Mouse (Mus musculus) cerebellum, adult 11 months (tissue): Measurements from ENCODE around the gene Klhl28.

ENCODE experiments used
- DNase-seq: peaks from one replicate; pipeline ENCODE4 v3.0.0; 2022

Gene Klhl28

DNA sequence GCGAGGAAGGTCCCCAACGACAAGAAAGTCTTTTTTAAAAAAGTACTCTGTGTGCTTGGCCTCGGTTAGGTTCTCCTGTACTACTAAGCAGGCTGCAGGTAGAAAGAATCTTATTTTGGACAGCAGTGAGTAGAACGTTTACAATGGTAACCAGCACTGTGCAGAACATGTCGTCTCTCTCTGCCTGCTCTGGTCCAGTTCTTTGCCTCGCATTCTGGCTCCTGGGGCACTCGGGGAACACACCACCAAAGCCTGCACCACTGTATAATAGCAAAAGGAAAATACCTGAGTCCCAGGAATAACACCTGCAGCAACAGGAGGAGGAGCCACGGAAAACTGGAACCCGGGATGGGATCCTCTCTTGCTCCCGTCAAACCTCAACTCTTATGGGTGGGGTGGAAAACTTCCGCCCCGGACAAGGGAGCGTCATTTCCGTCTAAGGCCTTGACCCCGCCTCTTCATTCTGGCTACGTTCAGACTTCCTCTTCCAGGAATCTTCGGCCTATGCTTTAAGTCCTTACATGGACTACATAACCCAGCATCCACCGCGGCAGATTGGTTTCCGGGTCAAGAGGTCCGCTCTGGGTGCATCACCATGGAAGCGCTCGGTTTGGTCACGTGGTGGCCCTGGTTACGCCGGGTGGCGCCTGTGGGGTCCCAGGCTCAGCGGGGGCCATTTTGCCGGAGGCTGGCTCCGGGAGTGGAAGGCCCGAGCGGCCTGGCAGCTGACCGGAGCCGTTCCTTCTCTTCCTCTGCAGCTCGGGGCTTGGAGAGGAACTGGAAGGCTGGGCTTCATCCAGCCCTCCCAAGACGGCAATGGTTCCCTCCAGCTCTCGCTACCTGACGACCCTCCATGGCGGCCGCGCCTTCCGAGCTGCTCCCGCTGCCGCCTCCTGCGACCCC lies at the start of gene Klhl28, which contains the start of gene Togaram1:
Gene Klhl28 (minus strand): TSS at position 411 of the 903 bp plus-strand sequence.
Gene Togaram1 (plus strand): TSS at position 681 of the 903 bp plus-strand sequence.
- DNase-seq: peak; percentile 97

DNA sequence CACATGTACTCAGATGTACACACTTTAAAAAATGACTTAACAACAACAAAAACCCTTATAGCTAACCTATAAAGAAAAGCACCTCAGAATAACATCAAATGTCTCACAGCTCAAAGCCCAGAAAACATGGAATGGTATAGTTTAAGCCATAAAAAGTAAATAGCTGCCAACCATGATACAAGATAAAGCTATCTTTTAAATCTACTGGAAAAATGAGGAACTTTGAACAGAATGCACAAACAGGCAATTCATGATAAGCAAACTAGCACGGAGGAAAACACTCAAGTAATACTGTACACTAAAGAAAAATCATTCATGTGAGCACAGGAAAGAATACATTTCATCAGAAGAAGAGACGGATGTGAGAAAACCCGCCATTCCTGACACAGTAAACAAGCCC lies 42.4 kb upstream of the Klhl28 start:
- DNase-seq: no peak

DNA sequence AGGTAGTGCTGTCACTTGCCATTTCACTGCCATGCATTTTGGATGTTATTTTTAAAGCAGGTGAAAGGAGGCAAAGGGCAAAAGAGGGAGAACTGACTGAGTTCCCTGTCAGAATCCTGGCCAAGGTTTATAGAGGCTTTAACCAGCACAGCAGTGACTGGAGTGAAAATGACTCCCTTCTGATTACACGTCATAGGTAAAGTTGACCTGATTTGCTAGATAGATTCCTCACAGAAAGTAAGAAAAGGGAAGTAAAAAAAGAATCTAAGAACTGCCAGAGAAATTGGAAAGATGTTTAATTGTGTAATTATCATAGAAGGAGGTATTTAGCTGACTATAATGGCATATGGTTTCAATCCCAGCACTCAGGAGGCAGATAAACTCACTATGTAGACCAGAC lies 12.2 kb upstream of the Klhl28 start:
- no peak for DNase-seq

DNA sequence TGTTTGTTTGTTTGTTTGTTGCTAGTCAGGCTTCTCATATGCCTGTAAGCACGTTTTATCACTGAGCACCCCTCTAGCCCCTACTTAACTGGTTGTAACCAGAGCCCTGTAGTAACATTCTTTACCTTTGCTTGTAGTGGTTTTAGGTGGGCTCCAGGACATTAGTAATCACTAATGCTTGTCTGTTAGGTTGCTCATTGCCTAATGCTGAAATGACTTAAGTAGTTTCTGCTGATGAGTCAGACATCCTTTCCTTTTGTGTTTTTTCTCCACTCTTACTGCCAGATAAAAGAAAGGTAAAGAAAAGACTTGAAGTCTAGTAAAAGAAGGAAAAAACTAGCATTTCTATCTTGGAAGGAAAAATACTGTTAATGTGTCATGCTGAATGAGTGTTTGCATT lies 10.9 kb upstream of the Klhl28 start:
- DNase-seq: no peak

DNA sequence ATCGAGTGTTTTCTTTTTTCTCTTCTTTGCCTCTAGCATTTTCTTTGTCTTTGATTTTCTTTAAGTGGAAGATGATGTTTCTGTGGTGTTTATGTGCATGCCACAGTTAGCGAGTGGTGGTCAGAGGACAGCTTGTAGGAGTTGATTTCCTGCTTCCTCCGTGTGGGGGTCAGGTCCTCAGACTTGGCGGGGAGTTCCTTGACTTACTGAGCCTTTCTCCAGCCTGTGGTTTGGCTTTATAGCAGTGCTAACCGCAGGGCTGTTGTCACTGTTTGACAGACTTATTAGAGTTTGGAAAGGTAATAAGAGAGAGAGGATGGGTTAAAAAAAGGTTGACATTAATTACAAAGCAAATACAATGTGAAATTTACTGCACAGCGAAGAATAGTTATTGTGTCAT lies 10.2 kb upstream of the Klhl28 start:
- DNase-seq: no peak

DNA sequence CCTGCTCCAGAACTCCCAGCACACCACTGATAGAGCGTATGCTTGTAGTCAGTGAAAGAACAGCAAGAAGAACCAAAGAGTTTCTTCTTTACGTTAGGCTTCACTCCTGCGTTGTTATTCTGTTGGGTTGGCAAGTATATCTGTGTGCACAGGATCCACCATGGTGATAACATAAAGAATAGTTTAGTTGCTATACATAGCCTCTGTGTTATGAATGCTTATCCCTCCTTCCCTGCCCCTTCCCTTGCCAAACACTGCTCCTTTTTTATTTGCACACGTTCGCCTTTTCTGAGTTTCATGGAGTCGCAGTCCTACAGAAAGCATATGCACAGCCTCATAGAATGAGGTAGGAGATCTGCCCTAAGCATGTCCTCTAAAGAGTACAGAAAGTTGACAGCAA lies 6.7 kb upstream of the Klhl28 start:
- DNase-seq: no peak

DNA sequence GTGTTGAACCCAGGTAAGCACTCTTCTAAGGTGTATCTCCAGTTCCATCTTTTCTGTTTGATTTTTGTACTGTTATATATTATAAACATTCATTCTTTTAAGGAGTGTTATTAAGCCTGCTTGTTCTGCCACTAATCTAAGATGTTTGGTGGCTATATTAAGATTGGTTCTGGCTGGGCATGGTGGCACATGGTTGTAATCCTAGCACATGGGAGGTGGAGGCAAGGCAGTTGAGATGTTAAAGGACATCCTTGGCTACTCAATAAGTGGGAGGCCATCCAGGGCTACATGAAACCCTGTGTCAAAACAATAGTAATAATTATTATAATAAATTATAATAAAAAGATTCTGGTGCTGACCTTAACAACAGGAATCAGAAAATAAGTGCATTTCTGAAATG lies 6.1 kb upstream of the Klhl28 start:
- no peak for DNase-seq

DNA sequence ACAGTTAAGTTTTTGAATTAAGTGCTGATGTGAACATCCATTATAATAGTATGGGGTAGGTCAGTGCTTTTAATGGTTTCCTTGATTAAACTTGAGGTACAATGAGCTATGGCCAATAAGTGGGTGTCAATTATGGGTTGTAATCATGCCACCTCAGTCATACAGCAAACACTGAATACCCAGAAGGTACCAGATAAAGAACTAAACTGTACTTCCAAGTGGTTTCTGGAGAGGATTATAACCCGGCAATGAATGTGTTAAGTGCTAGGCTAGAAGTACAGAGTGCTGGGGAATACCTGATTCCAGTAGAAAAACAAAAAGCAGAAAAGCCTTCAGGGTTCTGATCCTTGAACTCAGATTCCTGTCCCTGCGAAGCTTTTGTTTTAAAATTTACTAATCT lies 2.7 kb upstream of the Klhl28 start:
- no peak for DNase-seq

DNA sequence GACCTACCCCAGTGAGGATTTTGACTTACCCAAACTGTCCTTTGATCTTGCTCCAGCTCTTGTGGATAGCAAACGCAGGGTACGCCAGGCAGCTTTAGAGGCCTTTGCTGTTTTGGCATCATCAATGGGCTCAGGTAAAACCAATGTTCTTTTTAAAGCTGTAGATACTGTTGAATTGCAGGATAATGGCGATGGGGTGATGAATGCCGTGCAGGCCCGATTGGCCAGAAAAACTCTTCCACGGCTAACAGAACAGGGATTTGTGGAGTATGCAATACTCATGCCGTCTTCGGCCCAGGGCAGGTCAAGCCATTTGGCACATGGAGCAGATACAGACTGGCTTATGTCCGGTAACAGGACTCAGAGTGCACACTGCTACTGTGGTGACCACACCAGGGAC lies 2.1 kb upstream of the Klhl28 start:
- DNase-seq: no peak

DNA sequence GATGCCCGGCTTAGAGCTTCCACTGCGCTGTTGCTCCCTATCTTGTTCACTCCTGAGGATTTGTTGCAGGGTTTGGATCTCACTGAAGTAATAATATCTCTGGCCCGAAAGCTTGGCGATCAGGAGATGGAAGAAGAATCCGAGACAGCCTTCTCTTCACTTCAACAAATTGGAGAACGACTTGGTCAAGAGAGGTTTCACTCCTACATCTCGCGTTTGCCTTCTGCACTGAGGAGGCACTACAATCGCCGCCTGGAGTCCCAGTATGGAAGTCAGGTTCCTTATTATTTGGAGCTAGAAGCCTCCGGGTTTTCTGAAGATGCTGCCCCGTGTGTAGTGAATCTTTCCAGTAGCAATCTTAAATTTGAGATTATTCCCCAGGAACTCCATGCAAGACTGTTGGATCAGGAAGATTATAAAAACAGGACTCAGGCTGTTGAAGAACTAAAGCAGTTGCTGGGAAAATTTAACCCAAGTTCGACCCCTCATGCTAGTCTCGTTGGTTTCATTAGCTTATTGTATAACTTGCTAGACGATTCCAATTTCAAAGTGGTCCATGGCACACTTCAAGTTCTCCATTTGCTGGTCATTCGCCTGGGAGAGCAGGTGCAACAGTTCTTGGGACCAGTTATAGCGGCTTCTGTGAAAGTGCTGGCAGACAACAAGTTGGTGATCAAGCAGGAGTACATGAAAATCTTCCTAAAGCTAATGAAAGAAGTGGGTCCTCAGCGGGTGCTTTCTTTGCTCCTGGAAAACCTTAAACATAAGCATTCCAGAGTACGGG lies 1.5 kb upstream of the Klhl28 start:
- no peak for DNase-seq

DNA sequence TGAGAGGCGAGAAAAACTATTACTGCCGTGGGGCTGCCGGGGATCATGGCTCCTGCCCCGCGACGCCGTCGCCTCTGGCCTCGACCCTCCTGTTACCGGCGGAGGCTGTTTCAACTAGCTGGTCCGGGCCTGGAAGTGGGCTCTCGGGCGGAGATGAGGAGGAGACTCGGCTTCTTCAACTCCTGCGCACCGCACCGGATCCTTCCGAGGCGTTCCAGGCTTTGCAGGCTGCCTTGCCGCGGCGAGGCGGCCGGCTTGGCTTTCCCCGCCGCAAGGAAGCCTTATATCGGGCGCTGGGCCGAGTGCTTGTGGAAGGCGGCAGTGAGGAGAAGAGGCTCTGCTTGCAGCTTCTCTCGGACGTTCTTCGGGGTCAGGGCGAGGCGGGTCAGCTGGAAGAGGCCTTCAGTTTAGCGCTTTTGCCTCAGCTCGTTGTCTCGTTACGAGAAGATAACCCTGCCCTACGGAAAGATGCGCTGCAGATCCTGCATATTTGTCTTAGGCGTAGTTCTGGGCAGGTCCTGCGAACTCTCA lies 832 bp upstream of the Klhl28 start:
- peak; percentile 54 for DNase-seq

DNA sequence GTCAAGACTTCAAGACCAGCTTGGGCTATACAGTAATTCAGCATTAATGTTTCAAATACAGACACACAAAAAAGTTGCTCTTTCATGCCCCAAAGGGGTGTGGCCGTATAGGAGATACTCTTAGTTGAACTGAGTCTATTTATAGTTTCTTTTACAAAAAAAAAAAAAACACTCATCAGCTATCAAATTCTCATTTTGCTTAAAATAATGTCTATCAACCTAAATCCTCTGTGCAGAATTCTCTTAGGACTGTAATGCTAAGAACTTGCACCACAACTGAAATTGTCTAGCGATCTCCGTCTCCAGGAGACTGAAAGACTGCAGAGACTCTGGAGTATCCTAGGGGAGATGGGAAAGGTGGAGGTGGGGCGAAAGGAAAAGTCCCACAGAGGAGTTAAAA lies 774 bp downstream of the Klhl28 start:
- no peak for DNase-seq

DNA sequence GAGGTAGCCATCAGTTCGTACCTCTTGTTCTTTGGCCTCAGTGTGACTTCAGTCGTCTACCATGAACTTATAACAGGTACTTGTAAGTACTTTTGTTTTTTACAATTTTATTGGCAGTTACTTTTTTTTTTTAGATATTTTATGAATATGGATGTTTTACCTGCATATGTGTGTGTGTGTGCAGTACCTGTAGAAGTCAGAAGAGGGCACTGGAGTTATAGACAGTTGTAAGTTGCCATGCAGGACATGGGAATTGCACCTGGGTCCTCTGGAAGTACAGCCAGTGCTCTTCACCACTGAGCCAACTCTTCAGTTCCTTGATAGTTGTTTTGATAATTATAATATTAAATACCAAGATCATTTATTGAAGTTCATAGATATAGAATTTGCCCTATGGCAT lies 27.8 kb downstream of the Klhl28 start:
- DNase-seq: no peak

DNA sequence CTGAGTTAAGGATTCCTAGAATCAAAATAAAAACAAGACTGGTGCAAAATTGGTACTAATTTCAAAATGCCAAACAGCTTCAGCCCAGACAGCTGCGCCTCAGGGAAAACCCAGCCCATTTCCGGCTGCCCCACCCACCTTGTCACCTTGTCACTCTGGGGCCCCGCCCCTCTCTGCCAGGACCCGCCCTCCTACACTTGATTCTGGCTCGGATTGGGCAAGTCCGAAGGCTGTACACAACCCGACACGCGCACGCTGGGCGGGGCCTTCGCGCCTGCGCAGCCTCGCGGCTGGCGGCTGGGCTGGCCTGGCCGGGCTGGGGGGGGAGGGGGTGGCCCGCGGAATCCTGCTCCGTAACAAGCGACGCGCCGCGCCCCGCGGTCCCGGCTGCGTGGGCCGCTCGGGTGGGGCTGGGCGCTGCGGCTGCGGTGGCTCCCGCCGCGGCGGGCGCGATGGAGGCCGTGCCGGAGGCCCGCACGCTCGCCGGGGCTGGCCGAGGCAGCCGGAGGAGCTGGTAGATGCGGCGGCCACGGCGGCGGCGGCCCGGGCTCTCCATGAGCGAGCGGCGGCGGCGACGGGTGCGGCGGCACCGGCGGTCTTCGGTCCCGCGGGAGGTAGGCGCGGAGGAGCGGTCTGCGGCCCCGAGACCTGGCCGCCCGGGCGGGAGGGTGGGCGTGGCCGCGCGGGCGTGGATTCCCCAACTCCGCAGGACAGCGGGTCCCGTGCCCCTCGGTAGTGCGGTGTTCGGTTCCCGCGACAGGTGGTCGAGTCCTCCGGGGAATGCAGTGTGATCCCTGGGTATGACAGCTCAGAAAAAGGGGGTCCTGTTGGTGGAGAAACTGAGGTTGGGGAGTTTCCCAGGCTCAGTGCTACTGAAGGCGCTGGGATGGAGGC lies 47.5 kb downstream of the Klhl28 start, which contains the start of gene Gm527:
Gene Gm527 (plus strand): TSS at position 329 of the 894 bp plus-strand sequence.
- DNase-seq: peak; percentile 94

DNA sequence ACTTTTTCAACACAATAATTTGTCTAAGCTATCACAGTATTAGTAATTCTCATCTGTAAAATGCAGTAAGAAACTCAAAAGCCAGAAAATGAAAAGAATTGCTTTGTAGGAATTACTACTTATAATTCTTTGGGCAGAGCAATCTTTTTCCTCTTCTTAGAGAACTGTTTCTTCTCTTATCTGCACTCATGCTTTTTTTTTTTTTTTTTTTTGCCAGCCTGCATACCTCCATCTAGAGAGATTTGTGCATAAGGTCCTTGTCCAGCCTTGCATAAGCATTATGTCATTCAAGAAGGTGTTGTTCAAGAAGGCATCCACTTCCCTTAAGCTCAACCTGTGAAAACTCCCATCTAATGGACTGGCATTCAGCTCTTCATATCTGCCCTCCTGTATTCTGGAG lies 48.6 kb downstream of the Klhl28 start:
- no peak for DNase-seq

DNA sequence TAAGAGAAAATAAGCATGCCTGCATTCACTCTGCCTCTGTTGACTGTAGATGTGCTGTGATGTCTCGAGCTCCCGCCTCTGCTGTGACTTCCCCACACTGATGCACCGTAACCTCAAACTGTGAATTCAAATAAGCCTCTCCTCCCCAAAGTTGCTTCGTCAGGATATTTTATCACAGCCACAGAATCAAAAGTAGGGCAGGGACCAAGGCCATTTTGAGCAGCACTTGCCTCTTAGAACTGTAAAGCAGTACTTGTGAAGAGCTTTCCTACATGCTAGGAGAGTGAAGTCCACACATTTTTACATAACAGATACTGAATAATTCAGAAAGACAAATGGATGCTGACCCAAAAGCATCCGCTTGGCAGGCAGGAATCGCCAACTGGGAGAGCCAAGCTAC lies 52.3 kb downstream of the Klhl28 start:
- no peak for DNase-seq

DNA sequence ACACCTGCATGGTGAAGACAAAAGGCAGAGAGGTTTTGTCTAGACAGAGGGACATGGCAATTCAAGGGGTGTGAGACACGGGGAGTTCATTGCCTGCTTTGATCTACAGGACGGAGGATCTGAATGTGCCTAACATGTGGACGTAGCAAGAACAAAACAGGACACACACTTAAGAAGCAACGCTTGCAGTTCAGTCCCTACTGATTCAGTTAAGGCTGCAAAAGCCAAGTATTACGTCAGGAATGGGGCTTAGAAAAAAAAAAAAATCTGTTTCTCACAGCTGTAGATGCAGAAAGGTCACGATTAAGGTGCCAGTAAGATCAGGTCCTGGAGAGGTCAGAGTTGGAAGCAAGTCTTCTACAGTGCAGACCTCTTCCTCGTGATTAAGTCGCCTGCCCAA lies 62.1 kb downstream of the Klhl28 start:
- no peak for DNase-seq

DNA sequence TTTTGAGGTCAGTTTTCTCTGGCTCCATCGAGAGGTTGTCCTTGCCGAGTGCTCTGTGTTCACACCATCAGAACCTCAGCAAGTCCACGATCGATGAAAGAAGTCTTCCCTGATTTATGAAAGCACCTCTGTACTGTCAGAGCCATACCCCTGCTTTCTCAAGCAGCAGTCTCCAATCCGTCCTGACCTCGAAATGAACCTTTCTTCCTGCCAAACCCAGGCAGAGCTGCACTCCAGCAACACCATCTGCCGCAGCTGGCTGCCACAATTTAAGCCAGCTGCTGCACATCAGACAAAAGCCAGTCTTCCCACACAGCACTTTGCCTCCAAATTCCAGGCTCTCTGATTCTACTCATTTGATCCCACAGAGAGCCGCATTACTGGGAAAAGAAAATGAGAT lies 62.8 kb downstream of the Klhl28 start:
- no peak for DNase-seq

DNA sequence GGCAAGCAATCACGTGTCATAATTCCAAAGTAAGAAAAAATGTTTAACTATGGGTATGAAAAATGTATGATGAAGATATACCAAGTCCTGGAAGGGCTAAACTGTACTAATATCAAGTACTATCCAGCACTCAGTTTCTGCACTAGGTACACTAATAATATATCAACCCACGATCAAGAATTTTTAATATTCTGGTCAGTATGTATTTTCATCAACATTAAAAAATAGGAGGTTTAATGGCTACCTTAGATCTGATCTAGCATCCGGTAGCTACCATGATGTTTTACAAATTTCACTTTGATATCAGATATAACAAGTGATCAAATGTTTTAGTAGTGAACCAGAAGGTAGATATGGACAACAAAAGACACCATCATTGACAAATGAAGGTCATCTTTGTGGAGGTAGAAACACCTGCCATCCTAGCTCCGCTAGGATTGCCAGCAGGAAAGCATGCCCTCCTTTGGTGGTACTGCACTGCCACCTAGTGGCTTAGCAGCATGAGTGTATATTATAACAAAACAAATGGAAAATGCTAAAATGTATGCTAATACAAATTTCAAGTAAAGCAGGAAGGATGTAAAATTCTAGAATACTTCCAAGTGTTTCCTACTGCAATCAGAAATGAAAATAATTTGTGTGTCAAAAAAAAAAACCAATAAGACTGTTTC lies 68.1 kb downstream of the Klhl28 start:
- peak; percentile 37 for DNase-seq
